In the genomic region with DNA sequence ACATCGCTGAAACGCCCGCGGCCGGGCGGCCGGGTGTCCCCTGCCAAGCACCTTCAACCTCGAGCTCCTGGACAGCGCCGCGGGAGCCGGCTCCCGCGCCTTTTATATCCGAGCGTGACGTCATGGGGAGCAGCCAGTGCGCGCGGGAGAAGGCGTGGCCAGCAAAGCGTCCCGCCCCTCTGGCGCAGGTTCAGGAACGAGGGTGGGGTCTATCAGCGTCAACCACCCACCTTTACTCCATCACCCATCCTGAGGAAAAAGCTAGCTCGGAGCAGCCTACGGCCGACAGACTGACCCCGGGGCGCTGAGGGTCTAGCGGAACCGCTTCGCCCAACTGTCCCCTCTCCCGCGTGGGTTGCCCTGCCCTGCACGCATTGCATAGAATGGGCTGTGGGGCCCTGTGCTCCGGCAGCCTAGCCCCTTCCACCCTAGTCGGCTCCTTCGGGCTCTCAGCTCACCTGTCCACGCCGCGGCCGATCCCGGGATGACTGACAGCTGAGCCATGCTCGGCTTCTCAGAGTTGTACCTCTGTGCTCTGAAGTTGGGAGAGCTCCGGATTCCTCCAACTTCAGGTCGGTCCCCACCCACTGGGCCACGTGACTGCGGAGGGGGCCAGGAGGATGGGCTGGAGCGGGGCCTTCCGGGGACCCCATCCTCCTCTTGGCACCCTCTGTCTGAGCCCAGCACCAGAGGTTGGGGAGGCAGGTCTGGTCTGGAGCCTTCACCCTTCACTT, we compare ENCODE assay signal across 8 mouse cellular contexts. TPM values are rescaled to one million over a fixed set of nuclear protein-coding genes. Genes with fewer than 3 reads are reported as not detected.
DNase-seq lines count a peak whose midpoint lies in the region; ATAC-seq lines count a peak whose summit lies in the region.

A gene (minus strand): TSS at position 556 of the 734 bp plus-strand sequence.

- peak within 1 kb of the TSS; percentile 98 for H3K4me2 ChIP-seq in hindbrain, embryonic 16.5 days (ENCODE audit: low read length)

- ATAC-seq in hindbrain, embryonic 16.5 days, result peak; percentile 90

- peaks cover 9% of the 10 kb centered on the region for H3K27me3 ChIP-seq in hindbrain, embryonic 16.5 days (replicated peaks; ENCODE audit: control insufficient read depth, insufficient read depth, low read length)

- under 1% methylated on average over 52 of the region's 52 CpGs for WGBS in hindbrain, embryonic 16.5 days

- peaks cover 14% of the 10 kb centered on the region for H3K4me1 ChIP-seq in hindbrain, embryonic 16.5 days (ENCODE audit: control insufficient read depth, insufficient read depth, low read depth, low read length)

- DNase-seq in adrenal gland, adult 2 months, result peak; percentile 71
- DNase-seq in cerebellum, postnatal 4 days (ENCODE audit: low spot score in 2 of 2), result peak; percentile 38 to 79
- DNase-seq in gastrocnemius, adult 18-20 months (ENCODE audit: low spot score), result peak; percentile 51
- DNase-seq in left cerebral cortex, adult 18-20 months (ENCODE audit: low spot score in 2 of 2), result peak; percentile 72 to 76
- peak; percentile 73 for DNase-seq in lung, postnatal 36 days
- peak; percentile 74 for DNase-seq in right cerebral cortex, postnatal 25 days
- peak; percentile 42 to 74 for DNase-seq in urinary bladder, postnatal 4 days (ENCODE audit: low spot score in 2 of 2)

- no peaks in the 10 kb centered on the region for H3K36me3 ChIP-seq in hindbrain, embryonic 16.5 days (ENCODE audit: control insufficient read depth, insufficient read depth, low read length)

- H3K4me3 ChIP-seq in hindbrain, embryonic 16.5 days (ENCODE audit: low read length), result peak within 1 kb of the TSS; percentile 70

- no peaks in the 10 kb centered on the region for H3K9me3 ChIP-seq in hindbrain, embryonic 16.5 days (ENCODE audit: control insufficient read depth, low read length)

- H3K27ac ChIP-seq in hindbrain, embryonic 16.5 days (ENCODE audit: low read depth, low read length), result no peak within 1 kb of the TSS

- peak within 1 kb of the TSS; percentile 77 for H3K9ac ChIP-seq in hindbrain, embryonic 16.5 days (ENCODE audit: low read depth, low read length)

RNA-seq across cellular contexts. Expression of the gene that starts here (rescaled TPM):
- total RNA-seq in adrenal gland, adult 2 months (2021), result 1 to 10 TPM; 1.1 to 1.4 TPM
- 0.06 and 2.3 TPM in 2 replicates for polyA plus RNA-seq in adrenal gland, adult 2 months (2012; rRNA removed)
- under 1 TPM; 0.09 to 0.31 TPM for total RNA-seq in gastrocnemius, adult 18-20 months (2021)
- polyA plus RNA-seq in hindbrain, embryonic 16.5 days (2015; fragmentation: Nextera tagmentation; extraction: Ambion mirVana), result 16.4 and 21.6 TPM in 2 replicates
- 10 to 100 TPM; 82.9 to 87.3 TPM for total RNA-seq in left cerebral cortex, adult 18-20 months (2021)

Comparison
In these comparisons a context has a peak if more than half of its experiments do, and no peak if none do; other contexts are left out.
1. RNA of the gene that starts here (total RNA-seq): 82.9 to 87.3 TPM in left cerebral cortex, adult 18-20 months; 1.1 to 1.4 TPM in adrenal gland, adult 2 months and 0.09 to 0.31 TPM in gastrocnemius, adult 18-20 months; every median in the first group is over 10 times any median in the second.
2. Peak in DNase-seq in gastrocnemius, adult 18-20 months; RNA of the gene not detected or under 1 TPM.
3. Peak in every context shown above with its lines, with median percentiles within 50 percentile points of each other: DNase-seq.